Mouse (Mus musculus) cortical plate, adult 2 months (tissue): ENCODE measurements around the gene Rtn4rl1.

Experiments
- CTCF ChIP-seq: fragments of 200-500 bp; IDR thresholded peaks from 2 replicates; pipeline ENCODE4 v1.5.1; 2011; ENCODE audit warnings: mild to moderate bottlenecking, control low read depth, low read length; ENCODE audit not compliant: insufficient read depth; ENCODE audit errors: extremely low read depth
- POLR2A ChIP-seq: fragments of 200-500 bp; IDR thresholded peaks from 2 replicates; pipeline ENCODE4 v1.6.1; 2011; ENCODE audit warnings: mild to moderate bottlenecking, low read length, control low read depth; ENCODE audit not compliant: insufficient read depth; ENCODE audit errors: extremely low read depth

DNA sequence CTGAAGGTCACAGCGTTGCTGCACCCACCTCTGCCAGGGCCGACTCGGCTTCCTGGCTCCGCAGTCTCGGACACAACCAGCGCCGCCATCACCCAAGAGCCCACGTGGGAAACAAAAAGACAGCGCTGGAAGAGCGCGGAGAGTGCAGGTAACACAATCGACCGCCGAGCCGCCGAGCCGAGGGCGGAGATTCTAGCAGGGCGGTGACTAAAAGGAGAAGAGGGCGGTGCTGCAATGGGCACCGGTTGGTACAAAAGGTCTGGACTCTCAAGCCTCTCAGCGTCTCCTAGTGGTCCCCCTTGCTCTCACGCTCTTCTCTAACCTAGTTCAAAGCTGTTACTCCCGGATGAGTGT is 3.2 kb upstream of the Rtn4rl1 start:
- TF ChIP-seq CTCF, result no peak
- TF ChIP-seq POLR2A, result no peak; the same call in 1 of the 2 replicates
